Mouse (Mus musculus) midbrain, embryonic 11.5 days (tissue): ENCODE data around the gene Rgl1. TPM values are rescaled to one million over a fixed set of nuclear protein-coding genes. Genes with fewer than 3 reads are reported as not detected.

Source experiments
- ATAC-seq: fragments of 200-750 bp; cut with Nextera tagmentation; 2 replicates; pipeline ENCODE4 v1.8.0; 2017; ENCODE audit warnings: moderate TSS enrichment, moderate library complexity; ENCODE audit not compliant: low FRiP score
- DNase-seq: peaks from one replicate; pipeline ENCODE4 v3.0.0; 2015; ENCODE audit warnings: low spot score; ENCODE audit errors: missing footprints
- H3K27ac ChIP-seq: fragments of 300-500 bp; sonication (generic); 2 replicates; pipeline ENCODE4 v1.5.1; 2014; ENCODE audit warnings: low read depth, low read length
- H3K27me3 ChIP-seq: fragments of 300-500 bp; sonication (generic); 2 replicates; pipeline ENCODE4 v1.6.1; 2014; ENCODE audit warnings: mild to moderate bottlenecking, low read length, moderate library complexity, mixed read lengths; ENCODE audit not compliant: control insufficient read depth, insufficient read depth
- H3K36me3 ChIP-seq: fragments of 300-500 bp; sonication (generic); 2 replicates; pipeline ENCODE4 v1.6.1; 2014; ENCODE audit warnings: mild to moderate bottlenecking, low read length, moderate library complexity, mixed read lengths; ENCODE audit not compliant: control insufficient read depth, insufficient read depth
- H3K4me1 ChIP-seq: fragments of 300-500 bp; sonication (generic); 2 replicates; pipeline ENCODE4 v1.6.1; 2014; ENCODE audit warnings: low read length; ENCODE audit not compliant: control insufficient read depth, insufficient read depth
- H3K4me2 ChIP-seq: fragments of 300-500 bp; sonication (generic); 2 replicates; pipeline ENCODE4 v1.6.1; 2014; ENCODE audit warnings: mild to moderate bottlenecking, moderate library complexity
- H3K4me3 ChIP-seq: fragments of 300-500 bp; sonication (generic); 2 replicates; pipeline ENCODE4 v1.5.1; 2014; ENCODE audit warnings: low read depth, low read length
- H3K9ac ChIP-seq: fragments of 300-500 bp; sonication (generic); 2 replicates; pipeline ENCODE4 v1.6.1; 2014; ENCODE audit warnings: low read length
- H3K9me3 ChIP-seq: fragments of 300-500 bp; sonication (generic); 2 replicates; pipeline ENCODE4 v1.6.1; 2016; ENCODE audit warnings: low read length; ENCODE audit not compliant: control insufficient read depth
- WGBS: fragments of 180-500 bp; shearing (Covaris S2); extraction: QIAGEN DNeasy Blood & Tissue Kit; methylation state at CpG from one replicate; pipeline ENCODE4 v1.1.7; 2014; 5-methylcytosine and 5-hydroxymethylcytosine counted together
- polyA plus RNA-seq: library from polyadenylated mRNA; unstranded; fragments of >200 nt; fragmentation: Nextera tagmentation; extraction: Ambion mirVana; gene quantifications from 2 replicates; pipeline ENCODE4 v1.2.1, GENCODE M21; 2014

Gene Rgl1
- polyA plus RNA-seq, 1 experiment from 2014 or later, result 23.2 TPM

- WGBS, result 75% methylated on average over 15 of the region's 15 CpGs
- H3K9me3 ChIP-seq, result no peaks in the 10 kb centered on the region
- no peaks in the 10 kb centered on the region for H3K27me3 ChIP-seq
- H3K4me3 ChIP-seq, result no peak overlapping the region
- H3K27ac ChIP-seq, result no peak overlapping the region
- H3K4me1 ChIP-seq, result peaks cover 13% of the 10 kb centered on the region
- H3K4me2 ChIP-seq, result no peak overlapping the region
- no peaks in the 10 kb centered on the region for H3K36me3 ChIP-seq
- no peak overlapping the region for H3K9ac ChIP-seq
- no peak for DNase-seq
- ATAC-seq, result no peak
Observed at GRCm38 (mm10) chr1:152553912-152554547, 212.1 kb downstream of the Rgl1 start.

GRCm38 (mm10) chr1:152550973-152551372 lies 215.2 kb downstream of the Rgl1 start:
- DNase-seq (no peak), ATAC-seq (no peak)
- Histone ChIP-seq H3K27me3 (no peaks in the 10 kb centered on the region), H3K9ac (no peak overlapping the region), H3K4me1 (peaks cover 4% of the 10 kb centered on the region), H3K36me3 (no peaks in the 10 kb centered on the region), H3K27ac (no peak overlapping the region), H3K4me2 (no peak overlapping the region), H3K4me3 (no peak overlapping the region), H3K9me3 (no peaks in the 10 kb centered on the region)
- 87% methylated on average over 3 of the region's 3 CpGs for WGBS

- H3K36me3 ChIP-seq, result no peaks in the 10 kb centered on the region
- H3K4me2 ChIP-seq, result no peak overlapping the region
- H3K27me3 ChIP-seq, result no peaks in the 10 kb centered on the region
- H3K4me3 ChIP-seq, result no peak overlapping the region
- H3K4me1 ChIP-seq, result no peaks in the 10 kb centered on the region
- 83% methylated on average over 2 of the region's 2 CpGs for WGBS
- H3K27ac ChIP-seq, result no peak overlapping the region
- no peaks in the 10 kb centered on the region for H3K9me3 ChIP-seq
- DNase-seq (no peak), ATAC-seq (no peak)
- H3K9ac ChIP-seq, result no peak overlapping the region
Observed at GRCm38 (mm10) chr1:152550544-152550943, 215.6 kb downstream of the Rgl1 start.

- Histone ChIP-seq H3K4me2 (no peak overlapping the region), H3K27me3 (no peaks in the 10 kb centered on the region), H3K27ac (no peak overlapping the region), H3K9ac (no peak overlapping the region), H3K4me3 (no peak overlapping the region), H3K4me1 (no peaks in the 10 kb centered on the region), H3K9me3 (no peaks in the 10 kb centered on the region), H3K36me3 (no peaks in the 10 kb centered on the region)
- ATAC-seq, result no peak
- 88% methylated on average over 13 of the region's 13 CpGs for WGBS
- DNase-seq, result no peak
Observed at GRCm38 (mm10) chr1:152549061-152549738, 217.0 kb downstream of the Rgl1 start.

DNA sequence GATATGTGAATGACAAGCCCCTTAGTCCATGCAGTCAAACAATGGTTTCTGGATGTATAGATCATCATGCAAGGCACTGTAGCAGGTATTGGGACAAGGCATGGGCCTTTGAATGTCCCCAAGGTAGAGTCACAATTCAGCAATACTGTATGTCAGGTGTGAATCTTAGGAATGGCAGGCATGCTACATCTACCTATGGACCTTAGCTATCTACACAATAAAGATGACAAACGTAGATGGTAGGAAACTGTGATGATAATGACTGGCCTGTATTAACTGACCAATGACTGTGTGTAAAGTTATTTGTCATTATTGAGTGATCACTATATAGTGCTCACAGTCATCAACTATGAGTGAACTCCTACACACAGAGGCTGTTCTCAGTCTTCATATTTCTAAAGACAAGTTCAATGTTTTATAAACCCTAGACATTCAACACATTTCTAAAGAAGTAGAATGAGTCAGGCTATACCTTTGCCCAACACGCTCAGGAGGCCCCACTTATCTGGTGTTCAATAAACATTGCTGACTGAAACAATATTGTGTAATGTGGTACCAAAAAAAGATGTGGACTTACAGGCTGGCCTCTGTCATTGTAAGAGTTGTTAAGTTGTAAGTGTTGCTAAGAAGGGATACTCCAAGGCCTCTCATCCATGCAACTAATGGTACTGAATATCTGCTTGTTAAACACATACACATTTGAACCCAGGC lies 222.5 kb downstream of the Rgl1 start:
- Histone ChIP-seq H3K4me1 (no peaks in the 10 kb centered on the region), H3K36me3 (no peaks in the 10 kb centered on the region), H3K4me2 (no peak overlapping the region), H3K27ac (no peak overlapping the region), H3K9me3 (no peaks in the 10 kb centered on the region), H3K4me3 (no peak overlapping the region), H3K27me3 (no peaks in the 10 kb centered on the region), H3K9ac (no peak overlapping the region)
- WGBS, result 92% methylated on average over 2 of the region's 2 CpGs
- DNase-seq (no peak), ATAC-seq (no peak)

GRCm38 (mm10) chr1:152542747-152543378 lies 223.3 kb downstream of the Rgl1 start:
- Histone ChIP-seq H3K4me2 (no peak overlapping the region), H3K4me3 (no peak overlapping the region), H3K27ac (no peak overlapping the region), H3K9me3 (no peaks in the 10 kb centered on the region), H3K4me1 (no peaks in the 10 kb centered on the region), H3K27me3 (no peaks in the 10 kb centered on the region), H3K9ac (no peak overlapping the region), H3K36me3 (no peaks in the 10 kb centered on the region)
- WGBS, result 94% methylated on average over 6 of the region's 6 CpGs
- ATAC-seq (no peak), DNase-seq (no peak)

- H3K36me3 ChIP-seq, result no peaks in the 10 kb centered on the region
- 94% methylated on average over 3 of the region's 3 CpGs for WGBS
- ATAC-seq, result no peak
Observed at GRCm38 (mm10) chr1:152540304-152540887, 225.8 kb downstream of the Rgl1 start.

DNA sequence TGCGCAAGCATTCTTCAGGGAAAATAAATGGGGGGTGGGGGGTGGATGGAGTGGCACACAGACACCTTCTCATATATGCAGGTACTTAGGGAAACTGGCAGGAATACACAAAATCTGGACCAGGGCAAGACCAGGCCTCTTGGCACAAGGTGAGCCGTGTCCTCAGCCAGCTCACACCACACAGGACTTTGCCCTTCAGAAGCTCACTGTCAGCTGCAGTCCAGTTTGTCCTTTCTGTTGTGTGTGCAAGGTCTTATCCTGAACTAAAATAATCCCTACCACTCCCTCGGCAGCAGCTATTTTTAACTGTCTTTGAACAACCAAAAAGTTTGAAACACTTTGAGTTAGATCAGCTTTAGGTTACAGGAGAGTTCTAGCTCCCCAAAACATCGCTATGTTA lies 227.3 kb downstream of the Rgl1 start:
- Histone ChIP-seq H3K27ac (no peak overlapping the region), H3K4me2 (no peak overlapping the region), H3K36me3 (0 out of 2 replicates have a peak, but pooled peaks cover 2% of the 10 kb centered on the region), H3K9me3 (no peaks in the 10 kb centered on the region), H3K4me1 (no peaks in the 10 kb centered on the region), H3K27me3 (no peaks in the 10 kb centered on the region), H3K4me3 (no peak overlapping the region), H3K9ac (no peak overlapping the region)
- DNase-seq (no peak), ATAC-seq (no peak)
- WGBS, result 94% methylated on average over 4 of the region's 4 CpGs

More at GRCm38 (mm10) chr1:152540304-152540887, 225.8 kb downstream of the Rgl1 start:
- no peaks in the 10 kb centered on the region for H3K9me3 ChIP-seq
- H3K4me2 ChIP-seq, result no peak overlapping the region
- H3K4me3 ChIP-seq, result no peak overlapping the region
- no peak overlapping the region for H3K9ac ChIP-seq
- no peaks in the 10 kb centered on the region for H3K27me3 ChIP-seq
- H3K27ac ChIP-seq, result no peak overlapping the region
- no peaks in the 10 kb centered on the region for H3K4me1 ChIP-seq
- DNase-seq, result no peak
